Mouse (Mus musculus) heart, embryonic 13.5 days (tissue): Measurements from ENCODE around the gene Elfn1. TPM values are rescaled to one million over a fixed set of nuclear protein-coding genes. Genes with fewer than 3 reads are reported as not detected.

Source experiments
- ATAC-seq: fragments of 200-750 bp; cut with Nextera tagmentation; 2 replicates; pipeline ENCODE4 v1.8.0; 2017; ENCODE audit warnings: moderate TSS enrichment; ENCODE audit not compliant: insufficient number of reproducible peaks, low FRiP score, low TSS enrichment; ENCODE audit errors: extremely low read depth
- H3K27ac ChIP-seq: fragments of 300-500 bp; sonication (generic); replicated peaks from 2 replicates; pipeline ENCODE4 v1.5.1; 2015; ENCODE audit warnings: moderate library complexity, mild to moderate bottlenecking, inconsistent platforms
- H3K27me3 ChIP-seq: fragments of 300-500 bp; sonication (generic); replicated peaks from 2 replicates; pipeline ENCODE4 v1.6.1; 2015; ENCODE audit warnings: mild to moderate bottlenecking, inconsistent platforms
- H3K36me3 ChIP-seq: fragments of 300-500 bp; sonication (generic); 2 replicates; pipeline ENCODE4 v1.6.1; 2015; ENCODE audit warnings: mild to moderate bottlenecking, inconsistent platforms
- H3K4me1 ChIP-seq: fragments of 300-500 bp; sonication (generic); 2 replicates; pipeline ENCODE4 v1.6.1; 2015; ENCODE audit warnings: inconsistent platforms
- H3K4me2 ChIP-seq: fragments of 300-500 bp; sonication (generic); 2 replicates; pipeline ENCODE4 v1.6.1; 2015; ENCODE audit warnings: inconsistent platforms, mild to moderate bottlenecking, moderate library complexity
- H3K4me3 ChIP-seq: fragments of 300-500 bp; sonication (generic); 2 replicates; pipeline ENCODE4 v1.5.1; 2015; ENCODE audit warnings: moderate library complexity, mild to moderate bottlenecking, inconsistent platforms
- H3K9ac ChIP-seq: fragments of 300-500 bp; sonication (generic); 2 replicates; pipeline ENCODE4 v1.6.1; 2015; ENCODE audit warnings: inconsistent platforms, mild to moderate bottlenecking, moderate library complexity
- H3K9me3 ChIP-seq: fragments of 300-500 bp; sonication (generic); 2 replicates; pipeline ENCODE4 v1.6.1; 2016; ENCODE audit warnings: inconsistent platforms
- WGBS: fragments of 180-500 bp; shearing (Covaris S2); methylation state at CpG from one replicate; pipeline ENCODE4 v1.1.7; 2015; ENCODE audit warnings: mixed read lengths; 5-methylcytosine and 5-hydroxymethylcytosine counted together
- polyA plus RNA-seq: library from polyadenylated mRNA; unstranded; fragments of >200 nt; fragmentation: Nextera tagmentation; extraction: Ambion mirVana; gene quantifications from 2 replicates; pipeline ENCODE4 v1.2.1, GENCODE M21; 2015

Elfn1 gene
- polyA plus RNA-seq, 1 experiment from 2014 or later = 0.05 TPM

- Histone ChIP-seq H3K4me3 (no peak overlapping the region), H3K27me3 (peaks cover 31% of the 10 kb centered on the region), H3K36me3 (no peaks in the 10 kb centered on the region), H3K4me1 (no peaks in the 10 kb centered on the region), H3K9me3 (no peaks in the 10 kb centered on the region), H3K9ac (no peak overlapping the region), H3K4me2 (no peak overlapping the region), H3K27ac (no peak overlapping the region)
- WGBS = 90% methylated on average over 5 of the region's 5 CpGs
- no peak for ATAC-seq
Measured at GRCm38 (mm10) chr5:139947446-139947845, 39.7 kb downstream of the Elfn1 start.

- H3K9ac ChIP-seq = no peak overlapping the region
- no peaks in the 10 kb centered on the region for H3K36me3 ChIP-seq
- H3K9me3 ChIP-seq = no peaks in the 10 kb centered on the region
- H3K4me2 ChIP-seq = no peak overlapping the region
- peaks cover 31% of the 10 kb centered on the region for H3K27me3 ChIP-seq
- ATAC-seq = no peak
- no peak overlapping the region for H3K27ac ChIP-seq
- H3K4me1 ChIP-seq = no peaks in the 10 kb centered on the region
- H3K4me3 ChIP-seq = no peak overlapping the region
- whole genome bisulfite sequencing = 70% methylated on average over 4 of the region's 4 CpGs
Measured at GRCm38 (mm10) chr5:139948552-139948951, 40.8 kb downstream of the Elfn1 start.

- Histone ChIP-seq H3K27me3 (peaks cover 23% of the 10 kb centered on the region; the same call in 1 of the 2 replicates), H3K4me2 (no peak overlapping the region), H3K9me3 (no peaks in the 10 kb centered on the region), H3K4me3 (no peak overlapping the region), H3K27ac (no peak overlapping the region), H3K36me3 (no peaks in the 10 kb centered on the region), H3K4me1 (no peaks in the 10 kb centered on the region), H3K9ac (no peak overlapping the region)
- no peak for ATAC-seq
- WGBS = 72% methylated on average over 8 of the region's 8 CpGs
Measured at GRCm38 (mm10) chr5:139949363-139949762, 41.6 kb downstream of the Elfn1 start.

- Histone ChIP-seq H3K4me3 (no peak overlapping the region), H3K9ac (no peak overlapping the region), H3K4me1 (0 out of 2 replicates have a peak, but pooled peaks cover 2% of the 10 kb centered on the region), H3K27ac (no peak overlapping the region), H3K9me3 (no peaks in the 10 kb centered on the region), H3K36me3 (no peaks in the 10 kb centered on the region), H3K27me3 (peaks cover 16% of the 10 kb centered on the region; the same call in 1 of the 2 replicates), H3K4me2 (no peak overlapping the region)
- 67% methylated on average over 11 of the region's 11 CpGs for WGBS
- no peak for ATAC-seq
Measured at GRCm38 (mm10) chr5:139949975-139950578, 42.3 kb downstream of the Elfn1 start.

GRCm38 (mm10) chr5:139956859-139957258 lies 49.1 kb downstream of the Elfn1 start:
- ATAC-seq = no peak

GRCm38 (mm10) chr5:139959741-139960140 lies 52.0 kb downstream of the Elfn1 start:
- Histone ChIP-seq H3K27me3 (peaks cover 18% of the 10 kb centered on the region), H3K9ac (no peak overlapping the region), H3K4me3 (no peak overlapping the region), H3K27ac (no peak overlapping the region), H3K4me2 (no peak overlapping the region), H3K4me1 (peaks cover 16% of the 10 kb centered on the region), H3K36me3 (no peaks in the 10 kb centered on the region), H3K9me3 (0 out of 2 replicates have a peak, but pooled peaks cover 3% of the 10 kb centered on the region)
- 80% methylated on average over 4 of the region's 4 CpGs for whole genome bisulfite sequencing
- no peak for ATAC-seq

More at GRCm38 (mm10) chr5:139956859-139957258, 49.1 kb downstream of the Elfn1 start:
- no peak overlapping the region for H3K27ac ChIP-seq
- no peaks in the 10 kb centered on the region for H3K36me3 ChIP-seq
- peaks cover 16% of the 10 kb centered on the region for H3K4me1 ChIP-seq
- peak overlapping the region; percentile 54 for H3K4me2 ChIP-seq
- H3K4me3 ChIP-seq = peak overlapping the region; percentile 6; the same call in 1 of the 2 replicates
- H3K9me3 ChIP-seq = 0 out of 2 replicates have a peak, but pooled peaks cover 3% of the 10 kb centered on the region
- 26% methylated on average over 10 of the region's 10 CpGs for WGBS
- H3K27me3 ChIP-seq = peaks cover 9% of the 10 kb centered on the region
- no peak overlapping the region for H3K9ac ChIP-seq

- 48% methylated on average over 5 of the region's 5 CpGs for WGBS
Measured at GRCm38 (mm10) chr5:139964391-139964790, 56.6 kb downstream of the Elfn1 start.

GRCm38 (mm10) chr5:139965596-139965995 lies 57.9 kb downstream of the Elfn1 start:
- Histone ChIP-seq H3K36me3 (no peaks in the 10 kb centered on the region), H3K4me1 (no peaks in the 10 kb centered on the region), H3K27ac (no peak overlapping the region), H3K9me3 (no peaks in the 10 kb centered on the region), H3K4me3 (no peak overlapping the region), H3K4me2 (no peak overlapping the region), H3K27me3 (peaks cover 41% of the 10 kb centered on the region), H3K9ac (no peak overlapping the region)
- 81% methylated on average over 14 of the region's 14 CpGs for WGBS
- no peak for ATAC-seq

More at GRCm38 (mm10) chr5:139964391-139964790, 56.6 kb downstream of the Elfn1 start:
- Histone ChIP-seq H3K4me3 (no peak overlapping the region), H3K9ac (no peak overlapping the region), H3K9me3 (0 out of 2 replicates have a peak, but pooled peaks cover 3% of the 10 kb centered on the region), H3K27me3 (peaks cover 30% of the 10 kb centered on the region), H3K4me2 (no peak overlapping the region), H3K27ac (no peak overlapping the region), H3K4me1 (no peaks in the 10 kb centered on the region), H3K36me3 (no peaks in the 10 kb centered on the region)
- ATAC-seq = no peak

GRCm38 (mm10) chr5:139969151-139969948 lies 61.6 kb downstream of the Elfn1 start:
- Histone ChIP-seq H3K4me3 (no peak overlapping the region), H3K27me3 (peaks cover 67% of the 10 kb centered on the region), H3K4me2 (no peak overlapping the region), H3K9ac (no peak overlapping the region), H3K9me3 (no peaks in the 10 kb centered on the region), H3K36me3 (no peaks in the 10 kb centered on the region), H3K27ac (no peak overlapping the region), H3K4me1 (no peaks in the 10 kb centered on the region)
- ATAC-seq = no peak
- WGBS = 64% methylated on average over 14 of the region's 14 CpGs

- 44% methylated on average over 12 of the region's 12 CpGs for WGBS
- ATAC-seq = no peak
- peaks cover 76% of the 10 kb centered on the region for H3K27me3 ChIP-seq
Measured at GRCm38 (mm10) chr5:139970186-139970631, 62.5 kb downstream of the Elfn1 start.

GRCm38 (mm10) chr5:139976584-139976983 lies 68.8 kb downstream of the Elfn1 start:
- WGBS = 72% methylated on average over 4 of the region's 4 CpGs
- H3K4me3 ChIP-seq = no peak overlapping the region
- H3K4me1 ChIP-seq = no peaks in the 10 kb centered on the region
- H3K4me2 ChIP-seq = no peak overlapping the region
- H3K9me3 ChIP-seq = no peaks in the 10 kb centered on the region
- no peaks in the 10 kb centered on the region for H3K36me3 ChIP-seq
- no peak overlapping the region for H3K27ac ChIP-seq
- ATAC-seq = no peak
- no peak overlapping the region for H3K9ac ChIP-seq
- peaks cover 75% of the 10 kb centered on the region for H3K27me3 ChIP-seq

More at GRCm38 (mm10) chr5:139970186-139970631, 62.5 kb downstream of the Elfn1 start:
- H3K4me3 ChIP-seq = no peak overlapping the region
- no peak overlapping the region for H3K27ac ChIP-seq
- no peaks in the 10 kb centered on the region for H3K4me1 ChIP-seq
- H3K36me3 ChIP-seq = no peaks in the 10 kb centered on the region
- H3K4me2 ChIP-seq = no peak overlapping the region
- no peak overlapping the region for H3K9ac ChIP-seq
- no peaks in the 10 kb centered on the region for H3K9me3 ChIP-seq
